Mouse (Mus musculus) myocyte (in vitro differentiated cells): ENCODE measurements around the gene Fam213a.

Source experiments
- MAX ChIP-seq: IDR thresholded peaks from one replicate; pipeline ENCODE4 v1.6.1; 2011; ENCODE audit warnings: low read depth, mild to moderate bottlenecking, control low read depth
- MYOG ChIP-seq, 3 experiments: IDR thresholded peaks; one replicate each; pipeline ENCODE4 v1.6.1; 2011; ENCODE audit warnings: control low read depth in 2 of 3, low read depth in 2 of 3, mild to moderate bottlenecking in 2 of 3; ENCODE audit not compliant: insufficient read length in 2 of 3, control insufficient read depth in 1 of 3, insufficient read depth in 1 of 3
- POLR2A ChIP-seq: IDR thresholded peaks from one replicate; pipeline ENCODE4 v1.6.1; 2011; ENCODE audit warnings: low read depth, mild to moderate bottlenecking, control low read depth, moderate library complexity; ENCODE audit not compliant: insufficient read length
- POLR2AphosphoS2 ChIP-seq: IDR thresholded peaks from one replicate; pipeline ENCODE4 v1.6.1; 2011; ENCODE audit warnings: low read depth, control low read depth; ENCODE audit not compliant: insufficient read length
- REST ChIP-seq: IDR thresholded peaks from one replicate; pipeline ENCODE4 v1.6.1; 2011; ENCODE audit warnings: mild to moderate bottlenecking, control low read depth, moderate library complexity; ENCODE audit not compliant: insufficient read depth, insufficient read length
- TCF12 ChIP-seq: IDR thresholded peaks from one replicate; pipeline ENCODE4 v1.6.1; 2011; ENCODE audit warnings: mild to moderate bottlenecking, control low read depth; ENCODE audit not compliant: poor library complexity, insufficient read depth, severe bottlenecking
- USF1 ChIP-seq: IDR thresholded peaks from one replicate; pipeline ENCODE4 v1.6.1; 2011; ENCODE audit warnings: low read depth, mild to moderate bottlenecking, control low read depth, moderate library complexity

DNA sequence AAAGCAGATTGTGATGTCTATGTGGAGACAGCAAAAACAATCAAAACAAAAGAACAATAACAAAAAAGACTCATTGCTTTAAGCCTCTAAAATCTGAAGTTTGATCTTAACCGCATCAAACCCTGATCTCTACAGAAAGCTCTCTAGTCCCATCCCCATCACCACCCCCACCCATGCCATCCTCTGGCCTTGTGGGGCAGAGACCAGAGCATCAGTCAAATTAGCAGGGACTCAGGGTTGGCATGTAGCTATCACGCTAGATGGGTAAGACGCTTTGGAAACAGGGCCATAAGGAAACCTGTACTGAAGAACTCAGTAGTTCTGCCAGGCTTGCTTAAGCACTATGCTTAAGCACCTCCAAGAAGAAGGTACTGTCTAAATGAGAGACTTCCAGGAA is 49.4 kb downstream of the Fam213a start:
- TF ChIP-seq MYOG (IDR thresholded peaks at IDR 0.05; ENCODE audit: control insufficient read depth in 1 of 3, insufficient read depth in 1 of 3, insufficient read length in 2 of 3, low read depth in 2 of 3) (no peak), TCF12 (no peak), POLR2A (no peak), POLR2AphosphoS2 (no peak), USF1 (no peak), REST (no peak), MAX (no peak)
